ENCODE assay signal across 11 mouse cellular contexts in the genomic region with DNA sequence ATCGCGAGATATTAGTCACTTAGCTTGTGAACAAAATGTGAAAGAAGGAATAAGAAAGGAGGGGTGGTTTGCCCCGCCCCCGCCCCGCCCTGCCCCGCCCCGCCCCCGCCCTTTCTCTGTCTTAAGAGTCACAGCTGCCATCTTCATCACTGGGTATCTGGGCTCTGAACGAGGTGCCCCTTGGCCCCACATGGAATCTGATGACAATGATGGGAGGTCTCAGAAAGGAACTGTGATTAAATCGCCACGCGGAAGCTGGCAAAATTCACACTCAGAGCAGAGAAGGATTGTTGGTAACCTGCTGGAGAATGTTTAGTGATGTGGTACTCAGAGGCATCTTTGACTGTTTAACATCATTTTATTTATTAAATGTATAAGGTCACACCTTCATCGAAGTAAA.
A peak's percentile ranks its signal among the peaks of the same experiment; 100 is the strongest.
DNase-seq lines count a peak whose midpoint lies in the region; ATAC-seq and TF ChIP-seq lines count a peak whose summit lies in the region.
"Had no signal": no experiment of that assay in that cellular context is flagged by ENCODE, and none has a peak within 500 bp of the region (broad histone marks: within the 10 kb centered on the region; RNA-seq: fewer than 3 reads in every experiment).

No protein-coding gene starts in this region.

- H3K4me3 ChIP-seq in forebrain, embryonic 10.5 days: peak overlapping the region; percentile 38
- H3K4me3 ChIP-seq in forebrain, embryonic 16.5 days (replicated peaks; ENCODE audit: low read length): no peak overlapping the region
- peak overlapping the region; percentile 27 for H3K4me3 ChIP-seq in lung, embryonic 16.5 days (ENCODE audit: low read length)
- no peak overlapping the region for H3K4me3 ChIP-seq in liver, embryonic 14.5 days (ENCODE audit: insufficient read depth in 1 of 2, low read depth in 2 of 2, low read length in 2 of 2)
- no peak overlapping the region for H3K4me3 ChIP-seq in layer of hippocampus, adult 2 months

- H3K27ac ChIP-seq in forebrain, embryonic 10.5 days: no peak overlapping the region
- no peak overlapping the region for H3K27ac ChIP-seq in forebrain, embryonic 16.5 days (ENCODE audit: low read length)
- H3K27ac ChIP-seq in lung, embryonic 16.5 days (ENCODE audit: low read length): no peak overlapping the region
- H3K27ac ChIP-seq in liver, embryonic 14.5 days: no peak overlapping the region
- no peak overlapping the region for H3K27ac ChIP-seq in layer of hippocampus, adult 2 months

- H3K4me1 ChIP-seq in forebrain, embryonic 10.5 days: peaks cover 14% of the 10 kb centered on the region
- H3K4me1 ChIP-seq in forebrain, embryonic 16.5 days (replicated peaks; ENCODE audit: control insufficient read depth, insufficient read depth, low read length): peaks cover 7% of the 10 kb centered on the region
- no peaks in the 10 kb centered on the region for H3K4me1 ChIP-seq in lung, embryonic 16.5 days (replicated peaks; ENCODE audit: control insufficient read depth, insufficient read depth, low read length)
- H3K4me1 ChIP-seq in liver, embryonic 14.5 days (replicated peaks; ENCODE audit: control insufficient read depth in 2 of 2, insufficient read depth in 2 of 2, low read length in 1 of 2): no peaks in the 10 kb centered on the region

- no peak overlapping the region for H3K9ac ChIP-seq in forebrain, embryonic 16.5 days (replicated peaks; ENCODE audit: low read depth, low read length)
- no peak overlapping the region for H3K9ac ChIP-seq in lung, embryonic 16.5 days (ENCODE audit: low read length)
- no peak overlapping the region for H3K9ac ChIP-seq in liver, embryonic 14.5 days (replicated peaks)

- peaks cover 5% of the 10 kb centered on the region; the same call in 1 of the 2 replicates for H3K27me3 ChIP-seq in forebrain, embryonic 10.5 days (ENCODE audit: poor library complexity, severe bottlenecking)
- H3K27me3 ChIP-seq in forebrain, embryonic 16.5 days (replicated peaks; ENCODE audit: control insufficient read depth, insufficient read depth, low read length): no peaks in the 10 kb centered on the region
- H3K27me3 ChIP-seq in lung, embryonic 16.5 days (ENCODE audit: control insufficient read depth, insufficient read depth, low read depth, low read length): no peaks in the 10 kb centered on the region
- no peaks in the 10 kb centered on the region for H3K27me3 ChIP-seq in liver, embryonic 14.5 days (ENCODE audit: control insufficient read depth, insufficient read depth, low read length)

- no peak for ATAC-seq in forebrain, embryonic 16.5 days
- ATAC-seq in lung, embryonic 16.5 days (ENCODE audit: low read depth): no peak
- ATAC-seq in liver, embryonic 14.5 days (ENCODE audit: insufficient read depth): no peak

- H3K36me3 ChIP-seq in forebrain, embryonic 10.5 days (replicated peaks): no peaks in the 10 kb centered on the region
- H3K36me3 ChIP-seq in forebrain, embryonic 16.5 days (ENCODE audit: control insufficient read depth, insufficient read depth): no peaks in the 10 kb centered on the region
- H3K36me3 ChIP-seq in lung, embryonic 16.5 days (ENCODE audit: control insufficient read depth, insufficient read depth, low read length): no peaks in the 10 kb centered on the region
- H3K36me3 ChIP-seq in liver, embryonic 14.5 days (replicated peaks; ENCODE audit: control insufficient read depth, insufficient read depth, low read depth): no peaks in the 10 kb centered on the region

- no peak overlapping the region; the same call in 1 of the 2 replicates for H3K4me2 ChIP-seq in forebrain, embryonic 16.5 days (ENCODE audit: low read length)
- peak overlapping the region; percentile 36 for H3K4me2 ChIP-seq in lung, embryonic 16.5 days (ENCODE audit: low read depth, low read length)
- H3K4me2 ChIP-seq in liver, embryonic 14.5 days (ENCODE audit: low read depth): 0 out of 2 replicates have a peak overlapping the region, but pooled peaks have one; percentile 6

- H3K9me3 ChIP-seq in forebrain, embryonic 10.5 days: no peaks in the 10 kb centered on the region
- no peaks in the 10 kb centered on the region for H3K9me3 ChIP-seq in forebrain, embryonic 16.5 days (ENCODE audit: control insufficient read depth, low read length)
- H3K9me3 ChIP-seq in lung, embryonic 16.5 days (ENCODE audit: control insufficient read depth, low read length): no peaks in the 10 kb centered on the region
- H3K9me3 ChIP-seq in liver, embryonic 14.5 days (ENCODE audit: control insufficient read depth, low read length): no peaks in the 10 kb centered on the region

- TF ChIP-seq EP300 in liver, embryonic 14.5 days (IDR thresholded peaks at IDR 0.05; ENCODE audit: low read depth): no peak

- TF ChIP-seq CTCF in liver, embryonic 14.5 days (IDR thresholded peaks at IDR 0.05; ENCODE audit: low read depth): no peak
- no peak for TF ChIP-seq CTCF in layer of hippocampus, adult 2 months (conservative IDR thresholded peaks at IDR 0.05)

- WGBS in forebrain, embryonic 10.5 days: 26% methylated on average over 13 of the region's 13 CpGs
- 31% methylated on average over 13 of the region's 13 CpGs for WGBS in forebrain, embryonic 16.5 days
- WGBS in lung, embryonic 16.5 days: 27% methylated on average over 13 of the region's 13 CpGs
- WGBS in liver, embryonic 14.5 days (ENCODE audit: insufficient replicate concordance): 13% methylated on average over 13 of the region's 13 CpGs

- DNase-seq in forebrain, embryonic 10.5 days (ENCODE audit: extremely low spot score, low spot score): no peak
- no peak for DNase-seq in lung, postnatal 10 days
- DNase-seq in liver, embryonic 14.5 days (ENCODE audit: low read depth in 3 of 3, low spot score in 3 of 3): no peak
- DNase-seq in cerebellum, postnatal 4 days (ENCODE audit: low spot score in 2 of 2): no peak
- no peak for DNase-seq in layer of hippocampus, adult 2 months (ENCODE audit: low spot score in 2 of 2)
- DNase-seq in cerebellum, postnatal 36 days: no peak
- DNase-seq: kidney, postnatal 14 days; lung, postnatal 36 days; thymus, postnatal 4 days had no signal

Comparison
In these comparisons a context has a peak if more than half of its experiments do, and no peak if none do; other contexts are left out.
1. H3K4me3 ChIP-seq: peak in forebrain, embryonic 10.5 days (single experiment) and lung, embryonic 16.5 days (single experiment); none in forebrain, embryonic 16.5 days (single experiment), liver, embryonic 14.5 days (0 of 2) and layer of hippocampus, adult 2 months (single experiment).